Mouse (Mus musculus): ENCODE results near the gene March7.

Gene March7

DNA sequence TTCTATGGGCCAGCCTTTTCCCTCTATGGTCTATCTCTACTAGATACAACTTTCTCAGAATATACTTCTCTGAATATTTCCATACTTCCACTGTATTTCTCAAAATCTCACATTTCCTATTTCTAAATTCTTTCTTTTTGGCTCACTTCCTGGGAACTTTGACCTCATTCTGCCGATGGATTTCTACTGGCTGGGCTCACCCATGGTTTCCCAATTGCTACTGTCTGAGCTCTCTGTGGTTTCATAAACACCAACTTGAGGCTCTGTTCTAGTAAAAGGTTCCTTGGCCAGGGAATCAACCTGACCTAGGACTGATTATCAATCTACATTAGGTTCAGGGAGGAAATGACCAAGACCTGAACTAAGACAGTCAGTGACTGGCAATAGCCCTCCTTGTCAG lies 79.8 kb downstream of the March7 start:
- no peak for DNase-seq (ENCODE audit: low spot score)

GRCm38 (mm10) chr2:60291381-60291780 lies 81.7 kb downstream of the March7 start:
- no peak for DNase-seq (ENCODE audit: low spot score)

DNA sequence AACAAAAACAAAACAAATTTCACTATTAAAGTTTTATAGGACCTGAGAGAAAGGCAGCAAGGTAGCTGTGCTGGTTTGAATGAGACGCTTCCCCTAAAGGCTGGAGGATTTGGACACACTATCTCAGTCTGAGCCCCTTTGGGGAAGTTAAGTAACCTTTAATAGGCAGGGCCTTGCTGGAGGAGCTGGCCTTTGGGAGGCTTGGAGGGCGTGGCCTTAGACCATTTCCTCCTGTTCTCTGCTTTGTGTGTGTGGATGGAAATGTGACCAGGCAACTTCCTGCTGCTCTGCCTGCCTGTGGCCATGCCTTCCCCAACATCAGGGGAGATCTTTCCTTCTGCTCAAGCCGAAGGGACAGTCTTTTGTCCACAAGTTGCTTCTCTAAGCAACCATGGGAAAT lies 88.6 kb downstream of the March7 start:
- no peak for DNase-seq (ENCODE audit: low spot score)

GRCm38 (mm10) chr2:60299323-60299722 lies 89.6 kb downstream of the March7 start:
- DNase-seq (ENCODE audit: low spot score): no peak

Data from urinary bladder, postnatal 10 days (tissue).